Mouse (Mus musculus) lung, embryonic 16.5 days (tissue): ENCODE measurements around the gene Zfyve27. TPM values are rescaled to one million over a fixed set of nuclear protein-coding genes. Genes with fewer than 3 reads are reported as not detected.

ENCODE experiments used
- ATAC-seq: fragments of 200-750 bp; cut with Nextera tagmentation; 2 replicates; pipeline ENCODE4 v1.8.0; 2017; ENCODE audit warnings: low read depth, mild to moderate bottlenecking, moderate library complexity
- H3K27ac ChIP-seq: fragments of 300-500 bp; sonication (generic); 2 replicates; pipeline ENCODE4 v1.5.1; 2014; ENCODE audit warnings: mild to moderate bottlenecking, control low read depth, low read length
- H3K27me3 ChIP-seq: fragments of 300-500 bp; sonication (generic); 2 replicates; pipeline ENCODE4 v1.6.1; 2014; ENCODE audit warnings: low read depth, low read length, mixed read lengths; ENCODE audit not compliant: control insufficient read depth, insufficient read depth
- H3K36me3 ChIP-seq: fragments of 300-500 bp; sonication (generic); 2 replicates; pipeline ENCODE4 v1.6.1; 2014; ENCODE audit warnings: low read length; ENCODE audit not compliant: control insufficient read depth, insufficient read depth
- H3K4me1 ChIP-seq: fragments of 300-500 bp; sonication (generic); replicated peaks from 2 replicates; pipeline ENCODE4 v1.6.1; 2014; ENCODE audit warnings: low read length, mixed read lengths; ENCODE audit not compliant: control insufficient read depth, insufficient read depth
- H3K4me2 ChIP-seq: fragments of 300-500 bp; sonication (generic); 2 replicates; pipeline ENCODE4 v1.6.1; 2014; ENCODE audit warnings: low read depth, low read length, control low read depth
- H3K4me3 ChIP-seq: fragments of 300-500 bp; sonication (generic); 2 replicates; pipeline ENCODE4 v1.5.1; 2014; ENCODE audit warnings: mild to moderate bottlenecking, low read length, control low read depth
- H3K9ac ChIP-seq: fragments of 300-500 bp; sonication (generic); 2 replicates; pipeline ENCODE4 v1.6.1; 2014; ENCODE audit warnings: low read length, control low read depth
- H3K9me3 ChIP-seq: fragments of 300-500 bp; sonication (generic); 2 replicates; pipeline ENCODE4 v1.6.1; 2016; ENCODE audit warnings: low read length; ENCODE audit not compliant: control insufficient read depth
- WGBS: fragments of 180-500 bp; shearing (Covaris S2); extraction: QIAGEN DNeasy Blood & Tissue Kit; methylation state at CpG from one replicate; pipeline ENCODE4 v1.1.7; 2014; 5-methylcytosine and 5-hydroxymethylcytosine counted together
- polyA plus RNA-seq: library from polyadenylated mRNA; unstranded; fragments of >200 nt; fragmentation: Nextera tagmentation; extraction: Ambion mirVana; gene quantifications from 2 replicates; pipeline ENCODE4 v1.2.1, GENCODE M21; 2015

Zfyve27 gene
- polyA plus RNA-seq, 1 experiment from 2014 or later: 26.4 TPM

- no peaks in the 10 kb centered on the region for H3K4me1 ChIP-seq
- H3K4me2 ChIP-seq: no peak overlapping the region
- H3K27me3 ChIP-seq: no peaks in the 10 kb centered on the region
- H3K9me3 ChIP-seq: no peaks in the 10 kb centered on the region
- H3K4me3 ChIP-seq: no peak overlapping the region
- H3K9ac ChIP-seq: no peak overlapping the region
- no peaks in the 10 kb centered on the region for H3K36me3 ChIP-seq
- 72% methylated on average over 15 of the region's 15 CpGs for WGBS
- 0 out of 2 replicates have a peak, but pooled peaks have one; percentile 10 for ATAC-seq
- no peak overlapping the region for H3K27ac ChIP-seq
These were observed 25.1 kb upstream of the Zfyve27 start for GRCm38 (mm10) chr19:42138517-42139285.

GRCm38 (mm10) chr19:42139724-42140517, 23.8 kb upstream of the Zfyve27 start:
- Histone ChIP-seq H3K27me3 (no peaks in the 10 kb centered on the region), H3K4me1 (peaks cover 4% of the 10 kb centered on the region; the same call in 1 of the 2 replicates), H3K4me3 (no peak overlapping the region), H3K36me3 (no peaks in the 10 kb centered on the region), H3K4me2 (no peak overlapping the region), H3K27ac (no peak overlapping the region), H3K9me3 (no peaks in the 10 kb centered on the region), H3K9ac (no peak overlapping the region)
- 74% methylated on average over 5 of the region's 5 CpGs for WGBS
- no peak for ATAC-seq

GRCm38 (mm10) chr19:42141998-42142397, 21.8 kb upstream of the Zfyve27 start:
- Histone ChIP-seq H3K4me2 (no peak overlapping the region), H3K4me1 (peaks cover 22% of the 10 kb centered on the region), H3K36me3 (no peaks in the 10 kb centered on the region), H3K4me3 (no peak overlapping the region), H3K27ac (no peak overlapping the region), H3K27me3 (no peaks in the 10 kb centered on the region), H3K9me3 (no peaks in the 10 kb centered on the region), H3K9ac (no peak overlapping the region)
- WGBS: 73% methylated on average over 3 of the region's 3 CpGs
- ATAC-seq: no peak

DNA sequence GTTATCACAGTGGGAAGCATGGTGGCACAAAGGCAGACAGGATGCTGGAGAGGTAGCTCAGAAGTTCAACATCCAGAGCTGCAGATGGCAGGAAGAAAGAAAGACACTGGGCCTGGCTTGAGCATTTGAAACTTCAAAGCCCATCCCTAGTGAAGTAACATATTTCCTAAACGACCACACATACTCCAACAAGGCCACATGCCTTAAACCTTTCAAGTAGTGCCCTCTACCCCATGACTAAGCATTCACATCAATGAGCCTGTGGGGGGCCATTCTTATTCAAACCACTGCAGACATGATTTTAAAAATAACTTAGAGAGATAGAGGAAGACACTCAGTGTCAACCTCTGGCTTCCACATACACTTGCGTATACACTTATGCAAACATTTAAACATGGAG, 21.0 kb upstream of the Zfyve27 start:
- WGBS: 65% methylated on average over 2 of the region's 2 CpGs
- ATAC-seq: no peak

GRCm38 (mm10) chr19:42144067-42144466, 19.7 kb upstream of the Zfyve27 start:
- H3K36me3 ChIP-seq: no peaks in the 10 kb centered on the region
- no peak overlapping the region for H3K9ac ChIP-seq
- no peaks in the 10 kb centered on the region for H3K9me3 ChIP-seq
- no peaks in the 10 kb centered on the region for H3K27me3 ChIP-seq
- no peak for ATAC-seq
- 26% methylated on average over 6 of the region's 6 CpGs for WGBS
- H3K4me1 ChIP-seq: peaks cover 31% of the 10 kb centered on the region
- H3K4me2 ChIP-seq: no peak overlapping the region
- no peak overlapping the region for H3K4me3 ChIP-seq
- no peak overlapping the region for H3K27ac ChIP-seq

More for the DNA sequence above, 21.0 kb upstream of the Zfyve27 start:
- no peaks in the 10 kb centered on the region for H3K36me3 ChIP-seq
- no peak overlapping the region for H3K4me3 ChIP-seq
- no peaks in the 10 kb centered on the region for H3K27me3 ChIP-seq
- H3K9ac ChIP-seq: no peak overlapping the region
- H3K4me2 ChIP-seq: no peak overlapping the region
- H3K9me3 ChIP-seq: no peaks in the 10 kb centered on the region
- H3K4me1 ChIP-seq: peaks cover 23% of the 10 kb centered on the region
- no peak overlapping the region for H3K27ac ChIP-seq

GRCm38 (mm10) chr19:42144541-42145167, 19.1 kb upstream of the Zfyve27 start:
- Histone ChIP-seq H3K4me1 (peaks cover 37% of the 10 kb centered on the region), H3K4me3 (no peak overlapping the region), H3K27ac (peak overlapping the region; percentile 96), H3K9ac (no peak overlapping the region), H3K9me3 (no peaks in the 10 kb centered on the region), H3K36me3 (no peaks in the 10 kb centered on the region), H3K27me3 (no peaks in the 10 kb centered on the region), H3K4me2 (no peak overlapping the region)
- no peak for ATAC-seq
- WGBS: 18% methylated on average over 8 of the region's 8 CpGs

GRCm38 (mm10) chr19:42145210-42145609, 18.5 kb upstream of the Zfyve27 start:
- Histone ChIP-seq H3K9ac (no peak overlapping the region), H3K9me3 (no peaks in the 10 kb centered on the region), H3K27ac (peak overlapping the region; percentile 96)

GRCm38 (mm10) chr19:42145731-42146130, 18.0 kb upstream of the Zfyve27 start:
- ATAC-seq: no peak
- WGBS: 94% methylated on average over 2 of the region's 2 CpGs
- Histone ChIP-seq H3K4me1 (peaks cover 46% of the 10 kb centered on the region), H3K4me2 (no peak overlapping the region), H3K27ac (peak overlapping the region; percentile 96), H3K4me3 (no peak overlapping the region), H3K9me3 (no peaks in the 10 kb centered on the region), H3K27me3 (no peaks in the 10 kb centered on the region), H3K9ac (no peak overlapping the region), H3K36me3 (no peaks in the 10 kb centered on the region)

More at GRCm38 (mm10) chr19:42145210-42145609, 18.5 kb upstream of the Zfyve27 start:
- Histone ChIP-seq H3K36me3 (no peaks in the 10 kb centered on the region), H3K4me3 (no peak overlapping the region), H3K27me3 (no peaks in the 10 kb centered on the region), H3K4me1 (peaks cover 42% of the 10 kb centered on the region), H3K4me2 (no peak overlapping the region)
- WGBS: 37% methylated on average over 4 of the region's 4 CpGs
- ATAC-seq: peak; percentile 25; the same call in 1 of the 2 replicates
